16 mouse cellular contexts compared by ENCODE assay signal in genomic region chr3:131054241-131054972, GRCm38 (mm10). TPM values are rescaled to one million over a fixed set of nuclear protein-coding genes. Genes with fewer than 3 reads are reported as not detected.
DNase-seq lines count a peak whose midpoint lies in the region; ATAC-seq lines count a peak whose summit lies in the region.
"Had no signal": no experiment of that assay in that cellular context is flagged by ENCODE, and none has a peak within 500 bp of the region (broad histone marks: within the 10 kb centered on the region; RNA-seq: fewer than 3 reads in every experiment).

No protein-coding gene starts in this region.

- no peak for DNase-seq in layer of hippocampus, adult 18-20 months (ENCODE audit: low spot score in 2 of 2)
- DNase-seq in spleen, postnatal 14 days (ENCODE audit: low spot score in 2 of 2): no peak
- DNase-seq in adipocyte (ENCODE audit: low spot score): no peak
- DNase-seq: cerebellum, adult 8-10 months; gastrocnemius, postnatal 10 days; kidney, adult 9 months; spleen, adult 18-20 months had no signal

- peaks cover 4% of the 10 kb centered on the region; the same call in 1 of the 2 replicates for H3K9me3 ChIP-seq in heart, embryonic 16.5 days (replicated peaks; ENCODE audit: control insufficient read depth, low read length)
- no peaks in the 10 kb centered on the region for H3K9me3 ChIP-seq in heart, embryonic 12.5 days (replicated peaks)
- no peaks in the 10 kb centered on the region for H3K9me3 ChIP-seq in embryonic facial prominence, embryonic 12.5 days
- H3K9me3 ChIP-seq in hindbrain, embryonic 15.5 days: no peaks in the 10 kb centered on the region
- no peaks in the 10 kb centered on the region for H3K9me3 ChIP-seq in neural tube, embryonic 14.5 days (ENCODE audit: control insufficient read depth, low read length)
- H3K9me3 ChIP-seq: heart, embryonic 15.5 days had no signal

- H3K4me3 ChIP-seq in heart, embryonic 16.5 days (ENCODE audit: low read length): no peak overlapping the region
- H3K4me3 ChIP-seq in heart, embryonic 12.5 days: no peak overlapping the region
- no peak overlapping the region for H3K4me3 ChIP-seq in embryonic facial prominence, embryonic 12.5 days
- H3K4me3 ChIP-seq in hindbrain, embryonic 15.5 days: no peak overlapping the region
- H3K4me3 ChIP-seq in neural tube, embryonic 14.5 days (ENCODE audit: low read depth, low read length): no peak overlapping the region
- H3K4me3 ChIP-seq: heart, embryonic 15.5 days had no signal

- no peaks in the 10 kb centered on the region for H3K27me3 ChIP-seq in heart, embryonic 16.5 days (ENCODE audit: control insufficient read depth, insufficient read depth, low read length)
- no peaks in the 10 kb centered on the region for H3K27me3 ChIP-seq in heart, embryonic 12.5 days (replicated peaks)
- no peaks in the 10 kb centered on the region for H3K27me3 ChIP-seq in embryonic facial prominence, embryonic 12.5 days
- no peaks in the 10 kb centered on the region for H3K27me3 ChIP-seq in hindbrain, embryonic 15.5 days
- no peaks in the 10 kb centered on the region for H3K27me3 ChIP-seq in neural tube, embryonic 14.5 days (ENCODE audit: control insufficient read depth, insufficient read depth, low read length)
- H3K27me3 ChIP-seq: heart, embryonic 15.5 days; Patski had no signal

- no peak overlapping the region for H3K9ac ChIP-seq in heart, embryonic 16.5 days (ENCODE audit: low read length)
- H3K9ac ChIP-seq in heart, embryonic 12.5 days: no peak overlapping the region
- H3K9ac ChIP-seq in embryonic facial prominence, embryonic 12.5 days: no peak overlapping the region
- no peak overlapping the region for H3K9ac ChIP-seq in hindbrain, embryonic 15.5 days
- no peak overlapping the region for H3K9ac ChIP-seq in neural tube, embryonic 14.5 days (replicated peaks; ENCODE audit: low read depth, low read length)
- H3K9ac ChIP-seq: heart, embryonic 15.5 days had no signal

- peak; percentile 28; the same call in 1 of the 2 replicates for ATAC-seq in heart, embryonic 16.5 days (replicated peaks; ENCODE audit: extremely low read depth, insufficient read depth, low FRiP score)
- no peak for ATAC-seq in heart, embryonic 12.5 days (ENCODE audit: insufficient number of reproducible peaks, low FRiP score)
- peak; percentile 84; the same call in 1 of the 2 replicates for ATAC-seq in embryonic facial prominence, embryonic 12.5 days (ENCODE audit: insufficient number of reproducible peaks, insufficient read depth, low FRiP score, low TSS enrichment)
- ATAC-seq in hindbrain, embryonic 15.5 days (ENCODE audit: low FRiP score, low read depth): peak; percentile 56; the same call in 1 of the 2 replicates
- ATAC-seq in neural tube, embryonic 14.5 days (ENCODE audit: low read depth): peak; percentile 84
- ATAC-seq: Patski had no signal

- H3K36me3 ChIP-seq in heart, embryonic 16.5 days (ENCODE audit: control insufficient read depth, insufficient read depth): no peaks in the 10 kb centered on the region
- no peaks in the 10 kb centered on the region for H3K36me3 ChIP-seq in heart, embryonic 12.5 days
- H3K36me3 ChIP-seq in embryonic facial prominence, embryonic 12.5 days: no peaks in the 10 kb centered on the region
- no peaks in the 10 kb centered on the region for H3K36me3 ChIP-seq in hindbrain, embryonic 15.5 days
- H3K36me3 ChIP-seq in neural tube, embryonic 14.5 days (ENCODE audit: control insufficient read depth, insufficient read depth, low read length): no peaks in the 10 kb centered on the region
- H3K36me3 ChIP-seq: heart, embryonic 15.5 days had no signal

- no peak overlapping the region; the same call in 1 of the 2 replicates for H3K27ac ChIP-seq in heart, embryonic 16.5 days (ENCODE audit: low read length)
- no peak overlapping the region for H3K27ac ChIP-seq in heart, embryonic 12.5 days (ENCODE audit: poor library complexity, severe bottlenecking)
- H3K27ac ChIP-seq in embryonic facial prominence, embryonic 12.5 days: no peak overlapping the region
- no peak overlapping the region for H3K27ac ChIP-seq in hindbrain, embryonic 15.5 days (replicated peaks)
- no peak overlapping the region for H3K27ac ChIP-seq in neural tube, embryonic 14.5 days (ENCODE audit: low read depth, low read length)
- H3K27ac ChIP-seq: heart, embryonic 15.5 days; macrophage had no signal

- H3K4me1 ChIP-seq in heart, embryonic 16.5 days (ENCODE audit: control insufficient read depth, insufficient read depth, low read length): no peaks in the 10 kb centered on the region
- H3K4me1 ChIP-seq in heart, embryonic 12.5 days (replicated peaks): peaks cover 4% of the 10 kb centered on the region
- H3K4me1 ChIP-seq in embryonic facial prominence, embryonic 12.5 days: no peaks in the 10 kb centered on the region
- H3K4me1 ChIP-seq in hindbrain, embryonic 15.5 days (replicated peaks): no peaks in the 10 kb centered on the region; the same call in 1 of the 2 replicates
- peaks cover 4% of the 10 kb centered on the region; the same call in 1 of the 2 replicates for H3K4me1 ChIP-seq in neural tube, embryonic 14.5 days (ENCODE audit: control insufficient read depth, insufficient read depth, low read length)
- H3K4me1 ChIP-seq: heart, embryonic 15.5 days had no signal

- WGBS in heart, embryonic 16.5 days: 58% methylated on average over 13 of the region's 13 CpGs
- WGBS in heart, embryonic 12.5 days: 67% methylated on average over 13 of the region's 13 CpGs
- WGBS in embryonic facial prominence, embryonic 12.5 days: 55% methylated on average over 13 of the region's 13 CpGs
- WGBS in hindbrain, embryonic 15.5 days: 44% methylated on average over 13 of the region's 13 CpGs
- WGBS in neural tube, embryonic 14.5 days: 45% methylated on average over 13 of the region's 13 CpGs

- no peak overlapping the region for H3K4me2 ChIP-seq in heart, embryonic 16.5 days (ENCODE audit: low read depth, low read length)
- H3K4me2 ChIP-seq in heart, embryonic 12.5 days: no peak overlapping the region
- no peak overlapping the region for H3K4me2 ChIP-seq in embryonic facial prominence, embryonic 12.5 days (replicated peaks)
- no peak overlapping the region for H3K4me2 ChIP-seq in hindbrain, embryonic 15.5 days
- H3K4me2 ChIP-seq in neural tube, embryonic 14.5 days (ENCODE audit: low read depth, low read length): no peak overlapping the region
- H3K4me2 ChIP-seq: heart, embryonic 15.5 days; liver, embryonic 11.5 days had no signal

RNA-seq across cellular contexts. Expression of gene Lef1, which starts 55.9 kb away (rescaled TPM):
- 14.8 and 38.4 TPM in 2 replicates for polyA plus RNA-seq in heart, embryonic 16.5 days (2015; fragmentation: Nextera tagmentation; extraction: Ambion mirVana)
- polyA plus RNA-seq in heart, embryonic 12.5 days (2016; fragmentation: Nextera tagmentation; extraction: Ambion mirVana): 18.7 and 21.2 TPM in 2 replicates
- 107 TPM in 2 replicates for polyA plus RNA-seq in embryonic facial prominence, embryonic 12.5 days (2016; fragmentation: Nextera tagmentation; extraction: Ambion mirVana)
- 10.2 and 16.0 TPM in 2 replicates for polyA plus RNA-seq in hindbrain, embryonic 15.5 days (2015; fragmentation: Nextera tagmentation; extraction: Ambion mirVana)
- polyA plus RNA-seq in neural tube, embryonic 14.5 days (2014; fragmentation: Nextera tagmentation; extraction: Ambion mirVana): 3.7 and 9.1 TPM in 2 replicates
- total RNA-seq in layer of hippocampus, adult 18-20 months (2021): 1 to 10 TPM; 4.0 to 4.9 TPM
